Mouse (Mus musculus): Measurements from ENCODE around the gene Rhox1. TPM values are rescaled to one million over a fixed set of nuclear protein-coding genes. Genes with fewer than 3 reads are reported as not detected.
"Not testable (repeated sequence)": the region's sequence is repeated elsewhere in the genome, so short reads cannot be mapped to it uniquely, and the experiment has no call there.

The Rhox1 gene
- polyA plus RNA-seq (2015; fragmentation: Nextera tagmentation; extraction: Ambion mirVana), result not detected in 2 replicates

GRCm38 (mm10) chrX:37222158-37222557 lies at the start of gene Rhox1:
Rhox1 (minus strand) TSS chrX:37222258.
- not testable (repeated sequence) for H3K27me3 ChIP-seq (replicated peaks); H3K4me2 ChIP-seq; H3K4me3 ChIP-seq; H3K4me1 ChIP-seq; H3K9me3 ChIP-seq; H3K27ac ChIP-seq; ATAC-seq (replicated peaks); H3K9ac ChIP-seq; H3K36me3 ChIP-seq (replicated peaks)
- WGBS, result 64% methylated on average over 1 of the region's 1 CpGs

- H3K4me2 ChIP-seq; H3K27me3 ChIP-seq (replicated peaks); H3K4me3 ChIP-seq; H3K9me3 ChIP-seq; ATAC-seq (replicated peaks); H3K27ac ChIP-seq; H3K36me3 ChIP-seq (replicated peaks); H3K4me1 ChIP-seq; H3K9ac ChIP-seq: not testable (repeated sequence)
- WGBS, result 97% methylated on average over 11 of the region's 19 CpGs
Measured at GRCm38 (mm10) chrX:37265038-37265437, 43.0 kb upstream of the Rhox1 start, which contains the start of gene Rhox4a. Rhox4a (plus strand) TSS chrX:37265338.

DNA sequence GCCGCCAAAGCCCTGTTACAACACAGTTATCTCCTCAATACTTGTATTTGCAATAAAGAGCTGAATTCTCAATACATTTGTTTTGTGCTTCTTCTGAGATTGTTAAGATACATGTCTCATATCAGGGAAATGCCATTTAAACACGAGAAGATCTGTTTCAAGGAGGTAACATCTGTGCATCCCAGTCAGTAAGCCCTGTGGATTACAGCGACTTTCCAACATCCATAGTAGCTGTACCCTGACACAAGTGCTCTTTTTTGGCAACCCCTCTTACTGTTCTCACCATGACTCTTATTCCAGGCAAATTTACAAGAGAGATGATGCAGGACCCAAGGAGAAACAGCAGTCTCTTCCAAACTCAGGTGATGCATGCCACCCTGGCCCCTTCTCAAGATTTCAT lies 27.6 kb upstream of the Rhox1 start, which contains the start of gene Rhox3a:
Gene Rhox3a, plus strand, starts transcription at position 301 of the 400 bp plus-strand sequence.
- not testable (repeated sequence) for H3K4me3 ChIP-seq; H3K4me1 ChIP-seq; H3K4me2 ChIP-seq; ATAC-seq (replicated peaks); H3K9me3 ChIP-seq; H3K36me3 ChIP-seq (replicated peaks); H3K27me3 ChIP-seq (replicated peaks); H3K9ac ChIP-seq; H3K27ac ChIP-seq
- WGBS, result 78% methylated on average over 1 of the region's 3 CpGs

DNA sequence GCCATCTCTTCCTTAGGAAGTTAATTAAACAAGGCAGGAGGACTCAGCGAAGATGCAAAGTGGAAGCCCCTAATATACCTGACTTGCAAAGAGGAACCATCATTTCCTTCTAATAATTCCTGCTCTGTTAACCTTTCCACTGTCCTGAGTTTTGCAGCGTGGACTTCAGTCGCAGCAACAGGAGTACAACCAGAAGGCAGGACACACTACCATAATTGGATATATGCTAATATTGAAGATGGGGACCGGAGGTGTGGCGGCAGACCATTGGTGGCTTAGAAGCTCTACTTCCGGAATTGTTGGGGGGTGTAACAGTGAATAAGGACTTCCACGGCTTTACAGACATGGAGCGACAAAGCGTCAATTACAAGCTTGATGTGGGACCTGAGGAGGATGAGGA lies 22.6 kb upstream of the Rhox1 start, which contains the start of gene Rhox2a:
Gene Rhox2a, plus strand, starts transcription at position 301 of the 400 bp plus-strand sequence.
- not testable (repeated sequence) for ATAC-seq (replicated peaks); H3K27me3 ChIP-seq (replicated peaks); H3K4me3 ChIP-seq; H3K4me1 ChIP-seq; H3K9ac ChIP-seq; H3K36me3 ChIP-seq (replicated peaks); H3K9me3 ChIP-seq; H3K27ac ChIP-seq; H3K4me2 ChIP-seq
- WGBS, result no CpG with 5 or more reads among the region's 9 CpGs

DNA sequence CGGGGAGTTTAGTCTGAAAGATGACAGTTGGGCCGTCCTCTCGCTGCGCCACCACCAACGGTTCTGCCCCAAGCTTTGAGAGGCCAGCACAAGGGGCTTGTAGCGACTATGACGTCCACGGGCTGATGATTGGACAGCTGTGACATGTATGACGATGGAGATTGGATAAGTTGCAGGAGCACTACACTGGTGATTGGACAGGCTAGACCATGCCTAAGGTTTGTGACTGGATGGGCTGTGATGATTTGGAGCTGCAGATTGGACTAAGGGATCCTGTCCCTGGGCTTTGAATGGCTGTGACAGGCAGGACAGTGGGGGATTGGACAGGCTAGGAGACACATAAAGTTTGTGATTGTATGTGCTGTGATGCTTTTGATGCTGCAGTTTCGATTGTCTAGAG lies 11.1 kb downstream of the Rhox1 start, which contains the start of gene Gm9:
Gene Gm9, minus strand, starts transcription at position 101 of the 400 bp plus-strand sequence.
- Histone ChIP-seq H3K9me3 (no peaks in the 10 kb centered on the region), H3K27ac (no peak within 1 kb of the TSS), H3K4me1 (no peaks in the 10 kb centered on the region), H3K4me2 (no peak within 1 kb of the TSS), H3K36me3 (replicated peaks) (no peaks in the 10 kb centered on the region), H3K9ac (no peak within 1 kb of the TSS), H3K27me3 (replicated peaks) (no peaks in the 10 kb centered on the region), H3K4me3 (no peak within 1 kb of the TSS)
- 86% methylated on average over 10 of the region's 10 CpGs for WGBS
- ATAC-seq (replicated peaks), result no peak

- Histone ChIP-seq H3K27ac (no peak overlapping the region), H3K36me3 (replicated peaks) (no peaks in the 10 kb centered on the region), H3K4me2 (no peak overlapping the region), H3K27me3 (replicated peaks) (no peaks in the 10 kb centered on the region), H3K4me3 (no peak overlapping the region), H3K4me1 (no peaks in the 10 kb centered on the region), H3K9ac (no peak overlapping the region), H3K9me3 (no peaks in the 10 kb centered on the region)
- no peak for ATAC-seq (replicated peaks)
- 62% methylated on average over 8 of the region's 8 CpGs for WGBS
Measured at GRCm38 (mm10) chrX:37198676-37199075, 23.4 kb downstream of the Rhox1 start.

GRCm38 (mm10) chrX:37191744-37192379 lies 30.2 kb downstream of the Rhox1 start:
- no peaks in the 10 kb centered on the region for H3K36me3 ChIP-seq (replicated peaks)
- peak; percentile 45 for ATAC-seq (replicated peaks)
- H3K9me3 ChIP-seq, result no peaks in the 10 kb centered on the region
- peak overlapping the region; percentile 45 for H3K9ac ChIP-seq
- H3K27ac ChIP-seq, result peak overlapping the region; percentile 82
- 30% methylated on average over 28 of the region's 28 CpGs for WGBS
- H3K4me3 ChIP-seq, result peak overlapping the region; percentile 46
- peak overlapping the region; percentile 53 for H3K4me2 ChIP-seq
- peaks cover 12% of the 10 kb centered on the region for H3K4me1 ChIP-seq
- no peaks in the 10 kb centered on the region for H3K27me3 ChIP-seq (replicated peaks)

GRCm38 (mm10) chrX:37191105-37191743 lies 30.8 kb downstream of the Rhox1 start, which contains the start of the genes Ndufa1 and Rnf113a1:
Ndufa1 (minus strand) TSS chrX:37191163.
Rnf113a1 (plus strand) TSS chrX:37191245.
- Histone ChIP-seq H3K4me3 (peak within 1 kb of the TSS; percentile 46), H3K4me1 (peaks cover 12% of the 10 kb centered on the region), H3K9ac (peak within 1 kb of the TSS; percentile 46), H3K4me2 (peak within 1 kb of the TSS; percentile 53), H3K27ac (peak within 1 kb of the TSS; percentile 82), H3K9me3 (no peaks in the 10 kb centered on the region), H3K36me3 (replicated peaks) (no peaks in the 10 kb centered on the region), H3K27me3 (replicated peaks) (no peaks in the 10 kb centered on the region)
- ATAC-seq (replicated peaks), result peak; percentile 96
- 22% methylated on average over 63 of the region's 63 CpGs for WGBS

- H3K36me3 ChIP-seq (replicated peaks), result no peaks in the 10 kb centered on the region
- peak overlapping the region; percentile 46 for H3K4me3 ChIP-seq
- H3K27ac ChIP-seq, result peak overlapping the region; percentile 82; the same call in 1 of the 2 replicates
- 30% methylated on average over 20 of the region's 20 CpGs for WGBS
- H3K4me2 ChIP-seq, result peak overlapping the region; percentile 53
- H3K4me1 ChIP-seq, result peaks cover 12% of the 10 kb centered on the region
- peak overlapping the region; percentile 46 for H3K9ac ChIP-seq
- peak; percentile 79 for ATAC-seq (replicated peaks)
- no peaks in the 10 kb centered on the region for H3K27me3 ChIP-seq (replicated peaks)
- no peaks in the 10 kb centered on the region for H3K9me3 ChIP-seq
Measured at GRCm38 (mm10) chrX:37190755-37191104, 31.3 kb downstream of the Rhox1 start.

DNA sequence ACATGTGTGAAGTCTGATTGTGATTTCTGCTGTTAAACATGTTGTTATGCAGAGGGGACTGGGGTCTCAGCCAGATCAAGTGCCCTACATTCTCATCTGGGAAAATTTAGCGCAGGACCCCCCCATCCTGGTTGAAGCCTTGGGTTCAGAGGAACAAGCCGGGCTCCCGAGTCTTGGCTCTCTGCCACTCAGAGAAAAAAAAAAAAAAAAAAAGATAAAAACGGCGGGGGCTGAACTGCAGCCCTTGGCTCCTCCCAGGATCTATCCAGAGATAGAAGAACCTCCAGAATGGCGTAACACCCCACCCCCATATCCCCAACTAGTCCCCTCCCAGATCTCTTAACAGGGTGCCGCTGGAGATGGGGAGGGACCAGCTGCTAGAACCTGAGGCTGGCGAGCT lies 37.7 kb downstream of the Rhox1 start:
- not testable (repeated sequence) for H3K27me3 ChIP-seq (replicated peaks); H3K4me2 ChIP-seq; H3K9ac ChIP-seq; H3K9me3 ChIP-seq; ATAC-seq (replicated peaks); H3K27ac ChIP-seq; H3K4me3 ChIP-seq; H3K4me1 ChIP-seq; H3K36me3 ChIP-seq (replicated peaks)
- WGBS, result 69% methylated on average over 8 of the region's 8 CpGs

GRCm38 (mm10) chrX:37168742-37169141 lies 53.3 kb downstream of the Rhox1 start, which contains the start of gene Akap14:
Akap14 (minus strand) TSS chrX:37168842.
- 37% methylated on average over 5 of the region's 5 CpGs for WGBS
- no peak within 1 kb of the TSS for H3K27ac ChIP-seq
- H3K27me3 ChIP-seq (replicated peaks), result no peaks in the 10 kb centered on the region

DNA sequence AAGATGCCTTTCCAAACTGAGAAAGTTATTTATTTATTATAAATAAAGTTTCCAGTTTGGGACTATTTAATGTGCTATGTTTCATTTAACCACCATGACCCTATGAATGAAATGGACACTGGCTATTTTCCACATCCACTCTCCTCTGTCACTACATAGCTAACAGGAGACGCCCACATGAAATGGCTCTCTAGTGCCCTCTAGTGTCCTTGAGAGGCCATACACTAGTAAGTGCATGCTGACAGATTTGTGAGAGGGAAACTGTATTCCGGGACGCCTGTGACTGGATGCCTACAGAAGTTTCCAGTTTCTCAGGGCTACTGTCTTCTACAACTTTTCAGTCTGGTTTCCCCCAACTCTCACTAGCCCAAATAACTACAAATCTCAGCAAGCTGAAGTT lies 55.0 kb downstream of the Rhox1 start:
- Histone ChIP-seq H3K4me3 (no peak overlapping the region), H3K4me1 (no peaks in the 10 kb centered on the region), H3K4me2 (no peak overlapping the region), H3K9ac (no peak overlapping the region), H3K9me3 (no peaks in the 10 kb centered on the region), H3K27me3 (replicated peaks) (no peaks in the 10 kb centered on the region), H3K27ac (no peak overlapping the region), H3K36me3 (replicated peaks) (no peaks in the 10 kb centered on the region)
- ATAC-seq (replicated peaks), result no peak
- WGBS, result 27% methylated on average over 3 of the region's 3 CpGs

More at GRCm38 (mm10) chrX:37168742-37169141, 53.3 kb downstream of the Rhox1 start, which contains the start of gene Akap14:
- Histone ChIP-seq H3K4me2 (no peak within 1 kb of the TSS), H3K36me3 (replicated peaks) (no peaks in the 10 kb centered on the region), H3K9me3 (no peaks in the 10 kb centered on the region), H3K9ac (no peak within 1 kb of the TSS), H3K4me3 (no peak within 1 kb of the TSS), H3K4me1 (no peaks in the 10 kb centered on the region)
- ATAC-seq (replicated peaks), result no peak
